Mouse (Mus musculus) liver, embryonic 14.5 days (tissue): ENCODE results near the gene Ptafr.

ENCODE experiments used
- CTCF ChIP-seq: IDR thresholded peaks from 2 replicates; pipeline ENCODE4 v1.5.1; 2016; ENCODE audit warnings: antibody characterized with exemption, low read depth, control low read depth
- EP300 ChIP-seq: IDR thresholded peaks from 2 replicates; pipeline ENCODE4 v1.6.1; 2016; ENCODE audit warnings: antibody characterized with exemption, low read depth

DNA sequence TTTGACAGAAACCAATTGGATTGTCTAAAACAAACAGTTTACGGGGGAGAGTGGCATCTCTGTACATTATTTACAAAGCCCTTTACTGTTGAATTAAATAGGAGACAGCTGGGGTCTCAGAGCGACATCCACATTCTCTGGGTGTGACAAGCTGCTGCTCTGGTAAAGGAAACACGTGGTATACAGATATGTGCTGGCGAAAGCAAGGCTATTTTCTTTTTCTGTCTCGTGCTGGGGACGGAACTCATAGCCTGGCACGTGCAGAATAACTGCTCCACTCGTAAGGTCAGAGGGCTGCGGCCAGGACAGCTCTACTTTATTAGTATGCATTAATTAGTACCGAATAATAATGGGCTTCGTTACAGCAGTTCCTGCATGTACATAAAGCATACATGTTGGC lies 9.5 kb downstream of the Ptafr start:
- TF ChIP-seq CTCF (no peak), EP300 (no peak)
